9 mouse cellular contexts compared by ENCODE assay signal in genomic region chr6:78331919-78332569, GRCm38 (mm10). TPM values are rescaled to one million over a fixed set of nuclear protein-coding genes. Genes with fewer than 3 reads are reported as not detected.
DNase-seq lines count a peak whose midpoint lies in the region; ATAC-seq and TF ChIP-seq lines count a peak whose summit lies in the region.
"Had no signal": no experiment of that assay in that cellular context is flagged by ENCODE, and none has a peak within 500 bp of the region (broad histone marks: within the 10 kb centered on the region; RNA-seq: fewer than 3 reads in every experiment).

No protein-coding gene starts in this region.

- H3K9me3 ChIP-seq in intestine, embryonic 15.5 days: no peaks in the 10 kb centered on the region
- no peaks in the 10 kb centered on the region for H3K9me3 ChIP-seq in intestine, embryonic 16.5 days (ENCODE audit: control insufficient read depth, low read length)
- no peaks in the 10 kb centered on the region for H3K9me3 ChIP-seq in E14TG2a.4 (ENCODE audit: low read length)

- DNase-seq in embryo, embryonic 10 days (ENCODE audit: low spot score): peak; percentile 53
- peak; percentile 7 to 27 for DNase-seq in layer of hippocampus, postnatal 10 days (ENCODE audit: low spot score in 2 of 2)
- DNase-seq in adrenal gland, postnatal 14 days: no peak
- no peak for DNase-seq in gastrocnemius, postnatal 25 days
- DNase-seq in thymus, postnatal 25 days: no peak

- H3K9ac ChIP-seq in intestine, embryonic 15.5 days: no peak overlapping the region
- no peak overlapping the region for H3K9ac ChIP-seq in intestine, embryonic 16.5 days (ENCODE audit: low read depth, low read length)

- H3K4me2 ChIP-seq in intestine, embryonic 15.5 days (replicated peaks): no peak overlapping the region
- H3K4me2 ChIP-seq in intestine, embryonic 16.5 days (ENCODE audit: low read depth, low read length): no peak overlapping the region

- no peaks in the 10 kb centered on the region for H3K4me1 ChIP-seq in intestine, embryonic 15.5 days (replicated peaks)
- H3K4me1 ChIP-seq in intestine, embryonic 16.5 days (ENCODE audit: control insufficient read depth, insufficient read depth, low read length): no peaks in the 10 kb centered on the region
- no peaks in the 10 kb centered on the region for H3K4me1 ChIP-seq in E14TG2a.4 (replicated peaks; ENCODE audit: low read depth, low read length)

- ATAC-seq in intestine, embryonic 15.5 days: peak; percentile 45; the same call in 1 of the 2 replicates
- no peak for ATAC-seq in intestine, embryonic 16.5 days

- 26% methylated on average over 7 of the region's 7 CpGs for WGBS in intestine, embryonic 15.5 days
- WGBS in intestine, embryonic 16.5 days: 27% methylated on average over 7 of the region's 7 CpGs

- no peaks in the 10 kb centered on the region for H3K27me3 ChIP-seq in intestine, embryonic 15.5 days (replicated peaks)
- H3K27me3 ChIP-seq in intestine, embryonic 16.5 days (replicated peaks; ENCODE audit: control insufficient read depth, insufficient read depth, low read length): no peaks in the 10 kb centered on the region
- H3K27me3 ChIP-seq in E14TG2a.4 (ENCODE audit: insufficient read depth, low read length): no peaks in the 10 kb centered on the region

- TF ChIP-seq CTCF in E14TG2a.4 (conservative IDR thresholded peaks at IDR 0.05; ENCODE audit: low read length): peak; percentile 19

- H3K4me3 ChIP-seq in intestine, embryonic 15.5 days (replicated peaks): no peak overlapping the region
- no peak overlapping the region for H3K4me3 ChIP-seq in intestine, embryonic 16.5 days (ENCODE audit: low read length)
- H3K4me3 ChIP-seq in E14TG2a.4 (replicated peaks; ENCODE audit: low read length): no peak overlapping the region

- H3K27ac ChIP-seq in intestine, embryonic 15.5 days: no peak overlapping the region
- no peak overlapping the region for H3K27ac ChIP-seq in intestine, embryonic 16.5 days (ENCODE audit: low read length)

- no peaks in the 10 kb centered on the region for H3K36me3 ChIP-seq in intestine, embryonic 15.5 days
- no peaks in the 10 kb centered on the region for H3K36me3 ChIP-seq in intestine, embryonic 16.5 days (ENCODE audit: control insufficient read depth, insufficient read depth, low read length)
- H3K36me3 ChIP-seq in E14TG2a.4 (ENCODE audit: insufficient read depth, low read length): no peaks in the 10 kb centered on the region

RNA-seq across cellular contexts. Expression of gene Reg3b, which starts 38.4 kb away (rescaled TPM):
- 8.1 and 10.1 TPM in 2 replicates for polyA plus RNA-seq in intestine, embryonic 15.5 days (2015; fragmentation: Nextera tagmentation; extraction: Ambion mirVana)
- polyA plus RNA-seq in intestine, embryonic 16.5 days (2015; fragmentation: Nextera tagmentation; extraction: Ambion mirVana): 14.6 and 21.6 TPM in 2 replicates
- total RNA-seq in layer of hippocampus, postnatal 10 days (2021): not detected
- total RNA-seq in adrenal gland, postnatal 14 days (2021): not detected in 2 replicates
- total RNA-seq in gastrocnemius, postnatal 25 days (2021): not detected

RNA-seq across cellular contexts. Expression of gene Reg3d, which starts 46.6 kb away (rescaled TPM):
- polyA plus RNA-seq in intestine, embryonic 15.5 days (2015; fragmentation: Nextera tagmentation; extraction: Ambion mirVana): 0.75 and 1.7 TPM in 2 replicates
- polyA plus RNA-seq in intestine, embryonic 16.5 days (2015; fragmentation: Nextera tagmentation; extraction: Ambion mirVana): 1.1 and 1.9 TPM in 2 replicates
- not detected for total RNA-seq in layer of hippocampus, postnatal 10 days (2021)
- total RNA-seq in adrenal gland, postnatal 14 days (2021): not detected in 2 replicates
- not detected for total RNA-seq in gastrocnemius, postnatal 25 days (2021)
- total RNA-seq: layer of hippocampus, postnatal 36 days had no signal

RNA-seq across cellular contexts. Expression of gene Reg3a, which starts 48.5 kb away (rescaled TPM):
- not detected in 2 replicates for polyA plus RNA-seq in intestine, embryonic 15.5 days (2015; fragmentation: Nextera tagmentation; extraction: Ambion mirVana)
- polyA plus RNA-seq in intestine, embryonic 16.5 days (2015; fragmentation: Nextera tagmentation; extraction: Ambion mirVana): 0.16 TPM in 1 of 2 replicates, not detected in the other
- total RNA-seq in layer of hippocampus, postnatal 10 days (2021): not detected
- not detected in 2 replicates for total RNA-seq in adrenal gland, postnatal 14 days (2021)
- total RNA-seq in gastrocnemius, postnatal 25 days (2021): not detected
- total RNA-seq: layer of hippocampus, postnatal 36 days had no signal

Comparison
In these comparisons a context has a peak if more than half of its experiments do, and no peak if none do; other contexts are left out.
1. DNase-seq: peak in embryo, embryonic 10 days (single experiment) and layer of hippocampus, postnatal 10 days (2 of 2); none in adrenal gland, postnatal 14 days (single experiment), gastrocnemius, postnatal 25 days (single experiment) and thymus, postnatal 25 days (single experiment).